Mouse (Mus musculus): ENCODE measurements at regions not wholly inside any gene's neighbourhood (a gene's known extent, or its start where the extent isn't known, plus 50 kb on each side); places are given as distances from the start of the nearest gene placed in this dataset.
A peak's percentile ranks its signal among the peaks of the same experiment; 100 is the strongest.
"Not testable (repeated sequence)": the region's sequence is repeated elsewhere in the genome, so short reads cannot be mapped to it uniquely, and the experiment has no call there.

- no peak for DNase-seq (ENCODE audit: low read depth, low spot score)
Measured at GRCm38 (mm10) chr7:129689464-129689863, 97.8 kb downstream of the Wdr11 start.

- DNase-seq (ENCODE audit: low read depth, low spot score): no peak
Measured at GRCm38 (mm10) chr7:129690868-129691267, 99.2 kb downstream of the Wdr11 start.

GRCm38 (mm10) chr7:129691619-129692071 is 100.0 kb downstream of the Wdr11 start:
- DNase-seq (ENCODE audit: low read depth, low spot score): no peak

GRCm38 (mm10) chr7:129693635-129694034 is 102.0 kb downstream of the Wdr11 start:
- DNase-seq (ENCODE audit: low read depth, low spot score): no peak

- DNase-seq (ENCODE audit: low read depth, low spot score): no peak
Measured at GRCm38 (mm10) chr7:129694168-129694567, 102.5 kb downstream of the Wdr11 start.

- no peak for DNase-seq (ENCODE audit: low read depth, low spot score)
Measured at GRCm38 (mm10) chr7:129699931-129700570, 108.4 kb downstream of the Wdr11 start.

GRCm38 (mm10) chr7:129727559-129727958 is 135.9 kb downstream of the Wdr11 start:
- no peak for DNase-seq (ENCODE audit: low read depth, low spot score)

GRCm38 (mm10) chr7:129729709-129730238 is 138.1 kb downstream of the Wdr11 start:
- no peak for DNase-seq (ENCODE audit: low read depth, low spot score)

GRCm38 (mm10) chr7:129730785-129731352 is 139.2 kb downstream of the Wdr11 start:
- DNase-seq (ENCODE audit: low read depth, low spot score): no peak

- no peak for DNase-seq (ENCODE audit: low read depth, low spot score)
Measured at GRCm38 (mm10) chr7:129742657-129743056, 151.0 kb downstream of the Wdr11 start.

- DNase-seq (ENCODE audit: low read depth, low spot score): no peak
Measured at GRCm38 (mm10) chr7:129743955-129744666, 152.4 kb downstream of the Wdr11 start.

GRCm38 (mm10) chr7:129746639-129747038 is 155.0 kb downstream of the Wdr11 start:
- no peak for DNase-seq (ENCODE audit: low read depth, low spot score)

GRCm38 (mm10) chr7:129750936-129751335 is 159.3 kb downstream of the Wdr11 start:
- no peak for DNase-seq (ENCODE audit: low read depth, low spot score)

- no peak for DNase-seq (ENCODE audit: low read depth, low spot score)
Measured at GRCm38 (mm10) chr7:129754737-129755136, 163.1 kb downstream of the Wdr11 start.

GRCm38 (mm10) chr7:129756138-129756537 is 164.5 kb downstream of the Wdr11 start:
- DNase-seq (ENCODE audit: low read depth, low spot score): no peak

GRCm38 (mm10) chr7:129759848-129760247 is 168.2 kb downstream of the Wdr11 start:
- peak; percentile 4 for DNase-seq (ENCODE audit: low read depth, low spot score)

- DNase-seq (ENCODE audit: low read depth, low spot score): no peak
Measured at GRCm38 (mm10) chr7:129760386-129760785, 168.7 kb downstream of the Wdr11 start.

GRCm38 (mm10) chr7:129763754-129764153 is 172.1 kb downstream of the Wdr11 start:
- no peak for DNase-seq (ENCODE audit: low read depth, low spot score)

- no peak for DNase-seq (ENCODE audit: low read depth, low spot score)
Measured at GRCm38 (mm10) chr7:129764456-129764970, 172.8 kb downstream of the Wdr11 start.

- no peak for DNase-seq (ENCODE audit: low read depth, low spot score)
Measured at GRCm38 (mm10) chr7:129765681-129766080, 174.0 kb downstream of the Wdr11 start.

GRCm38 (mm10) chr7:129766087-129766834 is 174.6 kb downstream of the Wdr11 start:
- DNase-seq (ENCODE audit: low read depth, low spot score): no peak

- DNase-seq (ENCODE audit: low read depth, low spot score): not testable (repeated sequence)
Measured at GRCm38 (mm10) chr7:129769673-129770072, 178.0 kb downstream of the Wdr11 start.
